Comparison of ENCODE assay signal across 25 mouse cellular contexts in genomic region chr7:102478926-102479325, GRCm38 (mm10). TPM values are rescaled to one million over a fixed set of nuclear protein-coding genes. Genes with fewer than 3 reads are reported as not detected.
DNase-seq lines count a peak whose midpoint lies in the region; ATAC-seq and TF ChIP-seq lines count a peak whose summit lies in the region.
"Had no signal": no experiment of that assay in that cellular context is flagged by ENCODE, and none has a peak within 500 bp of the region (broad histone marks: within the 10 kb centered on the region; RNA-seq: fewer than 3 reads in every experiment).

No protein-coding gene starts in this region.

- TF ChIP-seq CTCF in lung, embryonic 14.5 days (IDR thresholded peaks at IDR 0.05; ENCODE audit: low read depth): no peak
- TF ChIP-seq CTCF in intestine, postnatal 0 days (IDR thresholded peaks at IDR 0.05; ENCODE audit: low read depth): no peak

- H3K4me1 ChIP-seq in lung, embryonic 14.5 days (ENCODE audit: insufficient read depth): peaks cover 7% of the 10 kb centered on the region; the same call in 1 of the 2 replicates
- peaks cover 8 to 10% of the 10 kb centered on the region in 2 experiments; a peak in 3 of 4 replicates for H3K4me1 ChIP-seq in ES-E14 (ENCODE audit: control insufficient read depth in 2 of 2, insufficient read depth in 2 of 2, low read length in 2 of 2, poor library complexity in 1 of 2)
- no peaks in the 10 kb centered on the region for H3K4me1 ChIP-seq in intestine, postnatal 0 days (replicated peaks; ENCODE audit: control insufficient read depth, insufficient read depth, low read length)
- H3K4me1 ChIP-seq: embryonic facial prominence, embryonic 13.5 days; forebrain, embryonic 15.5 days; hindbrain, embryonic 12.5 days had no signal

- H3K27me3 ChIP-seq in lung, embryonic 14.5 days (ENCODE audit: insufficient read depth, low read length): no peaks in the 10 kb centered on the region
- no peaks in the 10 kb centered on the region for H3K27me3 ChIP-seq in intestine, postnatal 0 days (replicated peaks; ENCODE audit: control insufficient read depth, insufficient read depth, low read length)
- H3K27me3 ChIP-seq: embryonic facial prominence, embryonic 13.5 days; forebrain, embryonic 15.5 days; hindbrain, embryonic 12.5 days had no signal

- no peak overlapping the region for H3K27ac ChIP-seq in lung, embryonic 14.5 days (ENCODE audit: low read depth)
- H3K27ac ChIP-seq in ES-E14 (ENCODE audit: insufficient read depth, low read depth, low read length, poor library complexity, severe bottlenecking): peak overlapping the region; percentile 69
- H3K27ac ChIP-seq in intestine, postnatal 0 days (ENCODE audit: low read depth, low read length): no peak overlapping the region
- H3K27ac ChIP-seq: embryonic facial prominence, embryonic 13.5 days; forebrain, embryonic 15.5 days; heart, embryonic 10.5 days; hindbrain, embryonic 12.5 days had no signal

- no peaks in the 10 kb centered on the region for H3K36me3 ChIP-seq in lung, embryonic 14.5 days (ENCODE audit: insufficient read depth)
- peaks cover 2% of the 10 kb centered on the region; the same call in 1 of the 2 replicates for H3K36me3 ChIP-seq in ES-E14 (ENCODE audit: control insufficient read depth, insufficient read depth, low read length, poor library complexity, severe bottlenecking)
- no peaks in the 10 kb centered on the region for H3K36me3 ChIP-seq in intestine, postnatal 0 days (ENCODE audit: control insufficient read depth, insufficient read depth)
- H3K36me3 ChIP-seq: embryonic facial prominence, embryonic 13.5 days; forebrain, embryonic 15.5 days; hindbrain, embryonic 12.5 days had no signal

- no peaks in the 10 kb centered on the region for H3K9me3 ChIP-seq in lung, embryonic 14.5 days (ENCODE audit: low read depth, low read length)
- no peaks in the 10 kb centered on the region for H3K9me3 ChIP-seq in ES-E14 (ENCODE audit: control insufficient read depth, insufficient read depth, low read depth, low read length)
- H3K9me3 ChIP-seq in intestine, postnatal 0 days (ENCODE audit: control insufficient read depth): no peaks in the 10 kb centered on the region
- H3K9me3 ChIP-seq: embryonic facial prominence, embryonic 13.5 days; forebrain, embryonic 15.5 days; heart, embryonic 10.5 days; hindbrain, embryonic 12.5 days had no signal

- peak; percentile 67 for ATAC-seq in lung, embryonic 14.5 days (ENCODE audit: insufficient read depth)
- ATAC-seq in intestine, postnatal 0 days: 0 out of 2 replicates have a peak, but pooled peaks have one; percentile 19
- ATAC-seq: forebrain, embryonic 15.5 days; hindbrain, embryonic 16.5 days had no signal

- H3K9ac ChIP-seq in lung, embryonic 14.5 days: no peak overlapping the region
- no peak overlapping the region for H3K9ac ChIP-seq in ES-E14 (ENCODE audit: insufficient read depth, low read depth, low read length, poor library complexity, severe bottlenecking)
- no peak overlapping the region for H3K9ac ChIP-seq in intestine, postnatal 0 days (ENCODE audit: low read depth, low read length)
- H3K9ac ChIP-seq: embryonic facial prominence, embryonic 13.5 days; forebrain, embryonic 15.5 days; hindbrain, embryonic 12.5 days had no signal

- in situ Hi-C loops in ES-E14 (cut with MboI; ENCODE audit: low sequenced_read_pairs in 2 of 2, unreplicated experiment in 2 of 2): no loop called here

- no peak overlapping the region for H3K4me2 ChIP-seq in lung, embryonic 14.5 days
- H3K4me2 ChIP-seq in intestine, postnatal 0 days (replicated peaks; ENCODE audit: low read depth): no peak overlapping the region
- H3K4me2 ChIP-seq: embryonic facial prominence, embryonic 13.5 days; forebrain, embryonic 15.5 days; hindbrain, embryonic 12.5 days had no signal

- DNase-seq in lung, embryonic 14.5 days: peak; percentile 47
- no peak for DNase-seq in lung, adult 18-20 months
- DNase-seq in A20 (ENCODE audit: low read depth, low spot score) (peak; percentile 45), ES-E14 (ENCODE audit: low read depth, low spot score) (no peak)
- no peak for DNase-seq in cerebellum, postnatal 10 days
- DNase-seq: cerebellum, adult 11 months; cerebellum, adult 8-10 months; cerebellum, postnatal 36 days; heart, postnatal 4 days had no signal

- no peak overlapping the region for H3K4me3 ChIP-seq in lung, embryonic 14.5 days (ENCODE audit: low read depth, low read length)
- no peak overlapping the region for H3K4me3 ChIP-seq in ES-E14 (ENCODE audit: insufficient read depth in 1 of 2, low read depth in 1 of 2, low read length in 2 of 2, poor library complexity in 1 of 2, severe bottlenecking in 1 of 2)
- no peak overlapping the region for H3K4me3 ChIP-seq in intestine, postnatal 0 days (ENCODE audit: low read depth, low read length)
- H3K4me3 ChIP-seq: embryonic facial prominence, embryonic 13.5 days; forebrain, embryonic 15.5 days; heart, embryonic 10.5 days; hindbrain, embryonic 12.5 days had no signal

- WGBS in lung, embryonic 14.5 days: 48% methylated on average over 3 of the region's 3 CpGs
- 58% methylated on average over 3 of the region's 3 CpGs for WGBS in intestine, postnatal 0 days

TF ChIP-seq in ES-E14, 5 proteins besides CTCF, POLR2A, EP300 and RAD21:
- TF ChIP-seq ZC3H11A (IDR thresholded peaks at IDR 0.05; ENCODE audit: borderline replicate concordance, low read depth, low read length) (no peak), ZNF384 (IDR thresholded peaks at IDR 0.05; ENCODE audit: low read depth, low read length) (no peak), CHD2 (IDR thresholded peaks at IDR 0.05; ENCODE audit: low read depth, low read length) (no peak), HCFC1 (IDR thresholded peaks at IDR 0.05; ENCODE audit: borderline replicate concordance, insufficient read depth, low read length) (no peak), MAFK (IDR thresholded peaks at IDR 0.05; ENCODE audit: insufficient read depth, low read depth, low read length) (no peak)

RNA-seq across cellular contexts. Expression of gene Olfr543, which starts 2.6 kb away (rescaled TPM):
- polyA plus RNA-seq in lung, embryonic 14.5 days (2014; fragmentation: Nextera tagmentation; extraction: Ambion mirVana): 0.37 and 0.45 TPM in 2 replicates
- 0.22 and 0.63 TPM in 2 replicates for total RNA-seq in ES-E14 (2012; rRNA removed)
- polyA plus RNA-seq in intestine, postnatal 0 days (2015; fragmentation: Nextera tagmentation; extraction: Ambion mirVana): not detected in 2 replicates
- total RNA-seq: adrenal gland, postnatal 10 days; adrenal gland, postnatal 4 days; gastrocnemius, postnatal 10 days; gastrocnemius, postnatal 4 days; heart, adult 18-20 months; heart, postnatal 10 days; heart, postnatal 4 days had no signal
- polyA plus RNA-seq: brain, embryonic 14.5 days had no signal

RNA-seq across cellular contexts. Expression of gene Olfr544, which starts 9.2 kb away (rescaled TPM):
- polyA plus RNA-seq in lung, embryonic 14.5 days (2014; fragmentation: Nextera tagmentation; extraction: Ambion mirVana): 0.11 TPM in 2 replicates
- 0.16 TPM in 1 of 2 replicates, not detected in the other for total RNA-seq in ES-E14 (2012; rRNA removed)
- 0.04 TPM in 1 of 2 replicates, not detected in the other for polyA plus RNA-seq in intestine, postnatal 0 days (2015; fragmentation: Nextera tagmentation; extraction: Ambion mirVana)
- total RNA-seq: adrenal gland, postnatal 10 days; adrenal gland, postnatal 4 days; gastrocnemius, postnatal 10 days; gastrocnemius, postnatal 4 days; heart, adult 18-20 months; heart, postnatal 10 days; heart, postnatal 4 days had no signal
- polyA plus RNA-seq: brain, embryonic 14.5 days; frontal cortex, adult 2 months had no signal

RNA-seq across cellular contexts. Expression of gene Olfr545, which starts 20.4 kb away (rescaled TPM):
- not detected in 2 replicates for polyA plus RNA-seq in lung, embryonic 14.5 days (2014; fragmentation: Nextera tagmentation; extraction: Ambion mirVana)
- total RNA-seq in ES-E14 (2012; rRNA removed): not detected in 2 replicates
- not detected in 2 replicates for polyA plus RNA-seq in intestine, postnatal 0 days (2015; fragmentation: Nextera tagmentation; extraction: Ambion mirVana)
- total RNA-seq: adrenal gland, postnatal 10 days; adrenal gland, postnatal 4 days; gastrocnemius, postnatal 10 days; gastrocnemius, postnatal 4 days; heart, adult 18-20 months; heart, postnatal 10 days; heart, postnatal 4 days had no signal
- polyA plus RNA-seq: brain, embryonic 14.5 days; embryonic facial prominence, embryonic 13.5 days; heart, embryonic 10.5 days; heart, embryonic 14.5 days had no signal

RNA-seq across cellular contexts. Expression of gene Rrm1, which starts 37.4 kb away (rescaled TPM):
- polyA plus RNA-seq in lung, embryonic 14.5 days (2014; fragmentation: Nextera tagmentation; extraction: Ambion mirVana): 200 and 220 TPM in 2 replicates
- 92.8 and 109 TPM in 2 replicates for total RNA-seq in ES-E14 (2012; rRNA removed)
- 22.7 and 23.4 TPM in 2 replicates for polyA plus RNA-seq in intestine, postnatal 0 days (2015; fragmentation: Nextera tagmentation; extraction: Ambion mirVana)

RNA-seq across cellular contexts. Expression of gene Olfr547, which starts 55.6 kb away (rescaled TPM):
- polyA plus RNA-seq in lung, embryonic 14.5 days (2014; fragmentation: Nextera tagmentation; extraction: Ambion mirVana): not detected in 2 replicates
- not detected in 2 replicates for total RNA-seq in ES-E14 (2012; rRNA removed)
- polyA plus RNA-seq in intestine, postnatal 0 days (2015; fragmentation: Nextera tagmentation; extraction: Ambion mirVana): not detected in 2 replicates
- total RNA-seq: adrenal gland, postnatal 10 days; adrenal gland, postnatal 4 days; gastrocnemius, postnatal 10 days; gastrocnemius, postnatal 4 days; heart, adult 18-20 months; heart, postnatal 10 days; heart, postnatal 4 days; MEL had no signal
- polyA plus RNA-seq: brain, embryonic 14.5 days; embryonic facial prominence, embryonic 13.5 days; forebrain, embryonic 15.5 days; frontal cortex, adult 2 months; heart, embryonic 10.5 days; heart, embryonic 14.5 days; hindbrain, embryonic 12.5 days; hindbrain, embryonic 16.5 days had no signal

Comparison
In these comparisons a context has a peak if more than half of its experiments do, and no peak if none do; other contexts are left out.
1. DNase-seq: peak in lung, embryonic 14.5 days (single experiment) and A20 (single experiment); none in lung, adult 18-20 months (0 of 2), ES-E14 (single experiment) and cerebellum, postnatal 10 days (0 of 2).